Mouse (Mus musculus) megakaryocyte, embryonic 14.5 days (primary cell): ENCODE data around the gene Sorbs2. TPM values are rescaled to one million over a fixed set of nuclear protein-coding genes. Genes with fewer than 3 reads are reported as not detected.

Experiments used
- H3K27me3 ChIP-seq: replicated peaks from 2 replicates; pipeline ENCODE3; 2012; ENCODE audit warnings: inconsistent platforms
- H3K36me3 ChIP-seq: replicated peaks from 2 replicates; pipeline ENCODE3; 2012; ENCODE audit warnings: low read length, inconsistent platforms, mixed read lengths
- H3K4me1 ChIP-seq: 2 replicates; pipeline ENCODE4 v1.6.1; 2012; ENCODE audit warnings: inconsistent platforms
- H3K4me3 ChIP-seq: replicated peaks from 2 replicates; pipeline ENCODE3; 2012; ENCODE audit warnings: moderate library complexity, mild to moderate bottlenecking, inconsistent platforms
- H3K9me3 ChIP-seq: 2 replicates; pipeline ENCODE4 v1.6.1; 2012; ENCODE audit warnings: inconsistent platforms
- FLI1 ChIP-seq: IDR thresholded peaks from 2 replicates; pipeline ENCODE4 v1.6.1; 2012; ENCODE audit warnings: low read length, inconsistent platforms, mixed read lengths
- GATA1 ChIP-seq: IDR thresholded peaks from 3 replicates; pipeline ENCODE4 v1.6.1; 2012; ENCODE audit warnings: mixed read lengths, low read length, inconsistent platforms, borderline replicate concordance
- polyA plus RNA-seq: library from polyadenylated mRNA; stranded (reverse); fragments of >175 nt; gene quantifications from 2 replicates; pipeline ENCODE4 v1.2.3, GENCODE M21; 2012; ENCODE audit warnings: low replicate concordance; ENCODE audit not compliant: insufficient read depth

Sorbs2 gene
- polyA plus RNA-seq, 1 experiment = not detected

GRCm38 (mm10) chr8:45673149-45673548, 165.6 kb downstream of the Sorbs2 start:
- TF ChIP-seq FLI1 (no peak), GATA1 (no peak)
- no peaks in the 10 kb centered on the region for H3K9me3 ChIP-seq
- no peak overlapping the region for H3K4me3 ChIP-seq
- H3K36me3 ChIP-seq = no peaks in the 10 kb centered on the region
- H3K4me1 ChIP-seq = no peaks in the 10 kb centered on the region
- H3K27me3 ChIP-seq = no peaks in the 10 kb centered on the region

GRCm38 (mm10) chr8:45675821-45676279, 168.3 kb downstream of the Sorbs2 start:
- Histone ChIP-seq H3K4me3 (no peak overlapping the region), H3K36me3 (no peaks in the 10 kb centered on the region), H3K4me1 (no peaks in the 10 kb centered on the region), H3K27me3 (no peaks in the 10 kb centered on the region), H3K9me3 (no peaks in the 10 kb centered on the region)
- no peak for TF ChIP-seq FLI1
- TF ChIP-seq GATA1 = no peak

GRCm38 (mm10) chr8:45677114-45677853, 169.7 kb downstream of the Sorbs2 start:
- TF ChIP-seq FLI1 (no peak), GATA1 (no peak)
- H3K4me1 ChIP-seq = no peaks in the 10 kb centered on the region
- H3K9me3 ChIP-seq = no peaks in the 10 kb centered on the region
- no peaks in the 10 kb centered on the region for H3K27me3 ChIP-seq
- H3K36me3 ChIP-seq = no peaks in the 10 kb centered on the region
- H3K4me3 ChIP-seq = no peak overlapping the region

- Histone ChIP-seq H3K4me3 (no peak overlapping the region), H3K27me3 (no peaks in the 10 kb centered on the region), H3K4me1 (no peaks in the 10 kb centered on the region), H3K36me3 (no peaks in the 10 kb centered on the region), H3K9me3 (no peaks in the 10 kb centered on the region)
- TF ChIP-seq FLI1 = no peak
- TF ChIP-seq GATA1 = no peak
Observed at GRCm38 (mm10) chr8:45677854-45678241, 170.3 kb downstream of the Sorbs2 start.

- Histone ChIP-seq H3K9me3 (no peaks in the 10 kb centered on the region), H3K4me1 (no peaks in the 10 kb centered on the region), H3K36me3 (no peaks in the 10 kb centered on the region), H3K27me3 (no peaks in the 10 kb centered on the region), H3K4me3 (no peak overlapping the region)
- TF ChIP-seq FLI1 = no peak
- no peak for TF ChIP-seq GATA1
Observed at GRCm38 (mm10) chr8:45681171-45681570, 173.6 kb downstream of the Sorbs2 start.

GRCm38 (mm10) chr8:45682845-45683383, 175.3 kb downstream of the Sorbs2 start:
- H3K27me3 ChIP-seq = no peaks in the 10 kb centered on the region
- TF ChIP-seq GATA1 (no peak), FLI1 (no peak)
- H3K9me3 ChIP-seq = 0 out of 2 replicates have a peak, but pooled peaks cover 4% of the 10 kb centered on the region
- no peak overlapping the region for H3K4me3 ChIP-seq
- no peaks in the 10 kb centered on the region for H3K36me3 ChIP-seq
- H3K4me1 ChIP-seq = no peaks in the 10 kb centered on the region

- no peaks in the 10 kb centered on the region for H3K36me3 ChIP-seq
- H3K9me3 ChIP-seq = 0 out of 2 replicates have a peak, but pooled peaks cover 7% of the 10 kb centered on the region
- H3K4me3 ChIP-seq = no peak overlapping the region
- no peaks in the 10 kb centered on the region for H3K27me3 ChIP-seq
- TF ChIP-seq FLI1 (no peak), GATA1 (no peak)
- no peaks in the 10 kb centered on the region for H3K4me1 ChIP-seq
Observed at GRCm38 (mm10) chr8:45687942-45688695, 180.5 kb downstream of the Sorbs2 start.

- 0 out of 2 replicates have a peak, but pooled peaks cover 7% of the 10 kb centered on the region for H3K9me3 ChIP-seq
- TF ChIP-seq GATA1 = no peak
Observed at GRCm38 (mm10) chr8:45689611-45690207, 182.1 kb downstream of the Sorbs2 start.

GRCm38 (mm10) chr8:45700100-45700499, 192.5 kb downstream of the Sorbs2 start:
- H3K4me3 ChIP-seq = no peak overlapping the region
- TF ChIP-seq FLI1 (no peak), GATA1 (no peak)
- H3K27me3 ChIP-seq = no peaks in the 10 kb centered on the region
- H3K36me3 ChIP-seq = no peaks in the 10 kb centered on the region
- H3K4me1 ChIP-seq = no peaks in the 10 kb centered on the region
- H3K9me3 ChIP-seq = no peaks in the 10 kb centered on the region; the same call in 1 of the 2 replicates

More at GRCm38 (mm10) chr8:45689611-45690207, 182.1 kb downstream of the Sorbs2 start:
- Histone ChIP-seq H3K27me3 (no peaks in the 10 kb centered on the region), H3K36me3 (no peaks in the 10 kb centered on the region), H3K4me3 (no peak overlapping the region), H3K4me1 (no peaks in the 10 kb centered on the region)
